Comparison of ENCODE assay signal across 12 mouse cellular contexts in the genomic region with DNA sequence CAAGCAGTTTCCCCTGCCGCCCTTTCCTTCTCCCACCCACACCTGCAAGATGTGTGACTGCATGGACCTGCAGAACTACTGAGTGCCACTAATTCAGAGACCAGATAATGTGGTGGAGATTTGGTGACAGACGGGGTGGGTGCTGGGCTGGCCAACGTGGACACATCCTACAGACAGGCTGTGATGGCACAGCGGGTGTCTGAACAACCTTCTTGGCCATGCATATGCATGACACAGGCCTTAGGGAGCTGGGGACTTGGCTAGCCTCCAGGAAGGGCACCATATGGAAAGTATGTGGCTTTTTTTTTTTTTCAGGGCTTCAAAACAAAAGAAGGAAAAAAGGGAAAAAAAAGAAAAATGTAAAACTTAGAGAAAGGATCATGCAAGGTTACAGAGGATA.
DNase-seq lines count a peak whose midpoint lies in the region; ATAC-seq lines count a peak whose summit lies in the region.
"Had no signal": no experiment of that assay in that cellular context is flagged by ENCODE, and none has a peak within 500 bp of the region (broad histone marks: within the 10 kb centered on the region; RNA-seq: fewer than 3 reads in every experiment).

No protein-coding gene starts in this region.

- 47% methylated on average over 4 of the region's 4 CpGs for WGBS in forebrain, embryonic 15.5 days
- 69% methylated on average over 4 of the region's 4 CpGs for WGBS in forebrain, embryonic 12.5 days
- 65% methylated on average over 4 of the region's 4 CpGs for WGBS in heart, embryonic 10.5 days
- 68% methylated on average over 4 of the region's 4 CpGs for WGBS in embryonic facial prominence, embryonic 10.5 days

- ATAC-seq in forebrain, embryonic 15.5 days (replicated peaks), result 0 out of 2 replicates have a peak, but pooled peaks have one; percentile 66
- ATAC-seq in forebrain, embryonic 12.5 days (ENCODE audit: low FRiP score), result no peak

- H3K27me3 ChIP-seq in forebrain, embryonic 15.5 days, result no peaks in the 10 kb centered on the region
- no peaks in the 10 kb centered on the region for H3K27me3 ChIP-seq in forebrain, embryonic 12.5 days
- no peaks in the 10 kb centered on the region for H3K27me3 ChIP-seq in heart, embryonic 10.5 days (ENCODE audit: insufficient read depth, poor library complexity, severe bottlenecking)
- no peaks in the 10 kb centered on the region for H3K27me3 ChIP-seq in embryonic facial prominence, embryonic 10.5 days (replicated peaks; ENCODE audit: low read depth, poor library complexity, severe bottlenecking)
- H3K27me3 ChIP-seq: heart, embryonic 13.5 days; hindbrain, embryonic 15.5 days had no signal

- DNase-seq in brain, adult 2 months (ENCODE audit: low read depth, low spot score), result peak; percentile 94
- peak; percentile 91 for DNase-seq in cerebellum, adult 9-11 months
- DNase-seq in left cerebral cortex, adult 18-20 months (ENCODE audit: low spot score in 2 of 2), result peak; percentile 4 to 44
- DNase-seq in kidney, adult 8-10 months, result no peak
- no peak for DNase-seq in heart, embryonic 10.5 days (ENCODE audit: low spot score)
- DNase-seq in embryonic facial prominence, embryonic 10.5 days (ENCODE audit: low spot score), result no peak
- DNase-seq: embryo, embryonic 11 days had no signal

- H3K9me3 ChIP-seq in forebrain, embryonic 15.5 days, result no peaks in the 10 kb centered on the region
- H3K9me3 ChIP-seq in forebrain, embryonic 12.5 days, result no peaks in the 10 kb centered on the region
- H3K9me3 ChIP-seq in heart, embryonic 10.5 days, result no peaks in the 10 kb centered on the region
- no peaks in the 10 kb centered on the region; the same call in 1 of the 2 replicates for H3K9me3 ChIP-seq in embryonic facial prominence, embryonic 10.5 days
- H3K9me3 ChIP-seq: heart, embryonic 13.5 days; hindbrain, embryonic 15.5 days had no signal

- no peak overlapping the region for H3K27ac ChIP-seq in forebrain, embryonic 15.5 days (replicated peaks)
- no peak overlapping the region for H3K27ac ChIP-seq in forebrain, embryonic 12.5 days
- H3K27ac ChIP-seq in heart, embryonic 10.5 days, result no peak overlapping the region
- H3K27ac ChIP-seq in embryonic facial prominence, embryonic 10.5 days (replicated peaks), result no peak overlapping the region
- H3K27ac ChIP-seq: heart, embryonic 13.5 days had no signal

- H3K9ac ChIP-seq in forebrain, embryonic 15.5 days (replicated peaks), result no peak overlapping the region
- H3K9ac ChIP-seq in forebrain, embryonic 12.5 days, result no peak overlapping the region
- H3K9ac ChIP-seq: heart, embryonic 13.5 days; hindbrain, embryonic 15.5 days had no signal

- no peak overlapping the region for H3K4me3 ChIP-seq in forebrain, embryonic 15.5 days
- no peak overlapping the region for H3K4me3 ChIP-seq in forebrain, embryonic 12.5 days (replicated peaks)
- H3K4me3 ChIP-seq in heart, embryonic 10.5 days, result no peak overlapping the region
- H3K4me3 ChIP-seq in embryonic facial prominence, embryonic 10.5 days, result no peak overlapping the region
- H3K4me3 ChIP-seq: erythroblast, embryonic 14.5 days; heart, embryonic 13.5 days; hindbrain, embryonic 15.5 days had no signal

- peaks cover 12% of the 10 kb centered on the region; the same call in 1 of the 2 replicates for H3K4me1 ChIP-seq in forebrain, embryonic 15.5 days
- H3K4me1 ChIP-seq in forebrain, embryonic 12.5 days, result no peaks in the 10 kb centered on the region; the same call in 1 of the 2 replicates
- peaks cover 8% of the 10 kb centered on the region for H3K4me1 ChIP-seq in heart, embryonic 10.5 days
- peaks cover 3% of the 10 kb centered on the region; the same call in 1 of the 2 replicates for H3K4me1 ChIP-seq in embryonic facial prominence, embryonic 10.5 days

- no peaks in the 10 kb centered on the region for H3K36me3 ChIP-seq in forebrain, embryonic 15.5 days
- H3K36me3 ChIP-seq in forebrain, embryonic 12.5 days (replicated peaks), result no peaks in the 10 kb centered on the region
- H3K36me3 ChIP-seq in heart, embryonic 10.5 days, result no peaks in the 10 kb centered on the region
- H3K36me3 ChIP-seq in embryonic facial prominence, embryonic 10.5 days (replicated peaks), result no peaks in the 10 kb centered on the region
- H3K36me3 ChIP-seq: heart, embryonic 13.5 days; hindbrain, embryonic 15.5 days had no signal

- H3K4me2 ChIP-seq in forebrain, embryonic 15.5 days (replicated peaks), result no peak overlapping the region
- H3K4me2 ChIP-seq in forebrain, embryonic 12.5 days, result no peak overlapping the region
- H3K4me2 ChIP-seq: heart, embryonic 13.5 days; hindbrain, embryonic 15.5 days had no signal

Comparison
In these comparisons a context has a peak if more than half of its experiments do, and no peak if none do; other contexts are left out.
1. DNase-seq: peak in brain, adult 2 months (single experiment), cerebellum, adult 9-11 months (single experiment) and left cerebral cortex, adult 18-20 months (2 of 2); none in kidney, adult 8-10 months (0 of 2), heart, embryonic 10.5 days (single experiment) and embryonic facial prominence, embryonic 10.5 days (single experiment).